In the genomic region with DNA sequence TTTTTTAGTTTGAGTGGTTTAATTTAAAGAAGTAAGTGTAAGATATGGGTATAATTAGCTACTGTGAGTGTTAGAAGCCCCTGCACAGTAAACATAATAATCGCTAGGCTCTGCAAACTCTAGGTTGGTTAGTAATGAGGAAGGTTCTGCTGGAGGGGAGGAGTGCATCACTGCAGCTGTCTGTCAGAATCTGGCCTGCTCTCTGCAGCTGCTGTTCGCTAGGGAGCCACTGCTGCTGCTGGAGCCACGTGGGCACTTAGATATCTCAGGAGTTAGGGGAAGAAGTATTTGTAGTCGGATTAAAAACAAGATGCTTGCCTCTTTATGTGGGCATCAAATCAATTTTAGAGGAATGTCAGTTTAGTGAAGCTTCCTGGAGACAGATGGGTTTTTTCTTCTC, we compare ENCODE assay signal across 26 mouse cellular contexts. TPM values are rescaled to one million over a fixed set of nuclear protein-coding genes. Genes with fewer than 3 reads are reported as not detected.
DNase-seq lines count a peak whose midpoint lies in the region; ATAC-seq and TF ChIP-seq lines count a peak whose summit lies in the region.
"Had no signal": no experiment of that assay in that cellular context is flagged by ENCODE, and none has a peak within 500 bp of the region (broad histone marks: within the 10 kb centered on the region; RNA-seq: fewer than 3 reads in every experiment).

No protein-coding gene starts in this region.

- ATAC-seq in forebrain, embryonic 16.5 days: peak; percentile 50; the same call in 1 of the 2 replicates
- no peak for ATAC-seq in forebrain, embryonic 14.5 days
- ATAC-seq: activated CD4-positive, CD25-positive, alpha-beta regulatory T cell, adult 4 months; CD4-positive, CD25-positive, alpha-beta regulatory T cell, adult 4 months; forebrain, embryonic 13.5 days; forebrain, postnatal 0 days; Patski had no signal

- no peak overlapping the region for H3K27ac ChIP-seq in forebrain, embryonic 16.5 days (ENCODE audit: low read length)
- no peak overlapping the region for H3K27ac ChIP-seq in forebrain, embryonic 14.5 days (ENCODE audit: low read depth, low read length)
- no peak overlapping the region for H3K27ac ChIP-seq in heart, embryonic 10.5 days
- H3K27ac ChIP-seq: embryonic facial prominence, embryonic 10.5 days; embryonic facial prominence, embryonic 12.5 days; forebrain, embryonic 13.5 days had no signal

- H3K4me1 ChIP-seq in forebrain, embryonic 16.5 days (replicated peaks; ENCODE audit: control insufficient read depth, insufficient read depth, low read length): no peaks in the 10 kb centered on the region
- no peaks in the 10 kb centered on the region for H3K4me1 ChIP-seq in forebrain, embryonic 14.5 days (ENCODE audit: control insufficient read depth, insufficient read depth, low read length)
- no peaks in the 10 kb centered on the region for H3K4me1 ChIP-seq in heart, embryonic 10.5 days
- H3K4me1 ChIP-seq: embryonic facial prominence, embryonic 12.5 days had no signal

- WGBS in forebrain, embryonic 16.5 days: 69% methylated on average over 4 of the region's 4 CpGs
- WGBS in forebrain, embryonic 14.5 days: 70% methylated on average over 4 of the region's 4 CpGs
- 67% methylated on average over 4 of the region's 4 CpGs for WGBS in heart, embryonic 10.5 days

- DNase-seq in forebrain, embryonic 14.5 days (ENCODE audit: low spot score): no peak
- peak; percentile 44 for DNase-seq in heart, adult 11 months
- DNase-seq in heart, embryonic 10.5 days (ENCODE audit: low spot score): no peak
- peak; percentile 17 for DNase-seq in retina, postnatal 1 day
- no peak for DNase-seq in retina, embryonic 14.5 days (ENCODE audit: low spot score)
- no peak for DNase-seq in thymus, adult 18-20 months
- DNase-seq: adrenal gland, adult 8-10 months; adrenal gland, postnatal 14 days; adrenal gland, postnatal 36 days; B cell, adult 2 months; cerebellum, adult 11-12 months; cerebellum, adult 2 months; cerebellum, adult 9-10 months; cerebellum, postnatal 10 days; cerebellum, postnatal 25 days; forebrain, postnatal 0 days had no signal

- no peaks in the 10 kb centered on the region for H3K79me2 ChIP-seq in myocyte (ENCODE audit: control insufficient read depth, insufficient read depth)

- no peak overlapping the region for H3K4me3 ChIP-seq in forebrain, embryonic 16.5 days (replicated peaks; ENCODE audit: low read length)
- H3K4me3 ChIP-seq in forebrain, embryonic 14.5 days (ENCODE audit: low read depth, low read length): no peak overlapping the region
- H3K4me3 ChIP-seq in heart, embryonic 10.5 days: no peak overlapping the region
- H3K4me3 ChIP-seq in myocyte: no peak overlapping the region
- H3K4me3 ChIP-seq: embryonic facial prominence, embryonic 10.5 days; embryonic facial prominence, embryonic 12.5 days; forebrain, embryonic 13.5 days had no signal

- H3ac ChIP-seq in myocyte (ENCODE audit: control insufficient read depth, insufficient read length): no peak overlapping the region

- TF ChIP-seq POLR2A in myocyte (IDR thresholded peaks at IDR 0.05; ENCODE audit: insufficient read length, low read depth): no peak

- no peaks in the 10 kb centered on the region for H3K9me3 ChIP-seq in forebrain, embryonic 16.5 days (ENCODE audit: control insufficient read depth, low read length)
- H3K9me3 ChIP-seq in forebrain, embryonic 14.5 days (replicated peaks; ENCODE audit: control insufficient read depth, low read length): no peaks in the 10 kb centered on the region
- H3K9me3 ChIP-seq in heart, embryonic 10.5 days: peaks cover 2% of the 10 kb centered on the region
- H3K9me3 ChIP-seq: embryonic facial prominence, embryonic 12.5 days; forebrain, embryonic 13.5 days; G1E had no signal

- no peaks in the 10 kb centered on the region for H3K36me3 ChIP-seq in forebrain, embryonic 16.5 days (ENCODE audit: control insufficient read depth, insufficient read depth)
- H3K36me3 ChIP-seq in forebrain, embryonic 14.5 days (ENCODE audit: control insufficient read depth, insufficient read depth, low read length): no peaks in the 10 kb centered on the region
- H3K36me3 ChIP-seq in heart, embryonic 10.5 days: peaks cover 6% of the 10 kb centered on the region; the same call in 1 of the 2 replicates
- no peaks in the 10 kb centered on the region for H3K36me3 ChIP-seq in myocyte (ENCODE audit: control insufficient read depth, insufficient read depth)
- H3K36me3 ChIP-seq: embryonic facial prominence, embryonic 12.5 days had no signal

- H3K4me2 ChIP-seq in forebrain, embryonic 16.5 days (ENCODE audit: low read length): no peak overlapping the region
- H3K4me2 ChIP-seq in forebrain, embryonic 14.5 days (ENCODE audit: low read length): no peak overlapping the region
- no peak overlapping the region for H3K4me2 ChIP-seq in myocyte (ENCODE audit: low read depth)
- H3K4me2 ChIP-seq: embryonic facial prominence, embryonic 12.5 days; forebrain, embryonic 13.5 days had no signal

- no peaks in the 10 kb centered on the region for H3K27me3 ChIP-seq in forebrain, embryonic 16.5 days (replicated peaks; ENCODE audit: control insufficient read depth, insufficient read depth, low read length)
- H3K27me3 ChIP-seq in forebrain, embryonic 14.5 days (replicated peaks; ENCODE audit: control insufficient read depth, insufficient read depth, low read length): no peaks in the 10 kb centered on the region
- H3K27me3 ChIP-seq in heart, embryonic 10.5 days (ENCODE audit: insufficient read depth, poor library complexity, severe bottlenecking): no peaks in the 10 kb centered on the region
- no peaks in the 10 kb centered on the region for H3K27me3 ChIP-seq in myocyte (ENCODE audit: control insufficient read depth, insufficient read depth, insufficient read length)
- H3K27me3 ChIP-seq: CH12.LX; embryonic facial prominence, embryonic 12.5 days; forebrain, embryonic 13.5 days; Patski had no signal

- H3K9ac ChIP-seq in forebrain, embryonic 16.5 days (replicated peaks; ENCODE audit: low read depth, low read length): no peak overlapping the region
- no peak overlapping the region for H3K9ac ChIP-seq in forebrain, embryonic 14.5 days (ENCODE audit: low read length)
- H3K9ac ChIP-seq: embryonic facial prominence, embryonic 12.5 days; forebrain, embryonic 13.5 days; forebrain, postnatal 0 days had no signal

TF ChIP-seq in myocyte, 11 proteins besides CTCF, POLR2A, EP300 and RAD21:
- no peak for TF ChIP-seq E2F4 (IDR thresholded peaks at IDR 0.05; ENCODE audit: insufficient read depth)
- peak; percentile 12 for TF ChIP-seq USF1 (IDR thresholded peaks at IDR 0.05; ENCODE audit: low read depth)
- TF ChIP-seq MYOD1 (IDR thresholded peaks at IDR 0.05; ENCODE audit: control insufficient read depth in 1 of 3, insufficient read length in 2 of 3, low read depth in 2 of 3): peak in 2 of 3 experiments; percentile 56 to 78
- no peak for TF ChIP-seq SRF (IDR thresholded peaks at IDR 0.05; ENCODE audit: control insufficient read depth, insufficient read length, low read depth)
- TF ChIP-seq TCF12 (IDR thresholded peaks at IDR 0.05; ENCODE audit: insufficient read depth, poor library complexity, severe bottlenecking): no peak
- peak; percentile 40 to 59 (median 53) for TF ChIP-seq MYOG (IDR thresholded peaks at IDR 0.05; ENCODE audit: control insufficient read depth in 1 of 3, insufficient read depth in 1 of 3, insufficient read length in 2 of 3, low read depth in 2 of 3)
- TF ChIP-seq CEBPB (IDR thresholded peaks at IDR 0.05; ENCODE audit: insufficient read depth, poor library complexity, severe bottlenecking): no peak
- TF ChIP-seq MAX (IDR thresholded peaks at IDR 0.05; ENCODE audit: low read depth): no peak
- no peak for TF ChIP-seq POLR2AphosphoS2 (IDR thresholded peaks at IDR 0.05; ENCODE audit: insufficient read length, low read depth)
- TF ChIP-seq REST (IDR thresholded peaks at IDR 0.05; ENCODE audit: insufficient read depth, insufficient read length): no peak
- no peak for TF ChIP-seq TCF3 (IDR thresholded peaks at IDR 0.05; ENCODE audit: insufficient read length, low read depth)

RNA-seq across cellular contexts. Expression of a gene that starts 13.2 kb away (rescaled TPM):
- 15.7 and 17.7 TPM in 2 replicates for polyA plus RNA-seq in forebrain, embryonic 16.5 days (2015; fragmentation: Nextera tagmentation; extraction: Ambion mirVana)
- 13.3 and 13.9 TPM in 2 replicates for polyA plus RNA-seq in forebrain, embryonic 14.5 days (2014; fragmentation: Nextera tagmentation; extraction: Ambion mirVana)
- polyA plus RNA-seq in heart, embryonic 10.5 days (2016; fragmentation: Nextera tagmentation; extraction: Ambion mirVana): 11.7 and 13.0 TPM in 2 replicates
- polyA plus RNA-seq in myocyte (2012; fragmentation: generic; extraction: Trizol): 8.5 TPM

Comparison
In these comparisons a context has a peak if more than half of its experiments do, and no peak if none do; other contexts are left out.
1. DNase-seq: peak in heart, adult 11 months (single experiment) and retina, postnatal 1 day (single experiment); none in forebrain, embryonic 14.5 days (single experiment), heart, embryonic 10.5 days (single experiment), retina, embryonic 14.5 days (single experiment) and thymus, adult 18-20 months (0 of 2).